8 mouse cellular contexts compared by ENCODE assay signal in genomic region chr12:31350944-31351928, GRCm38 (mm10). TPM values are rescaled to one million over a fixed set of nuclear protein-coding genes. Genes with fewer than 3 reads are reported as not detected.
DNase-seq lines count a peak whose midpoint lies in the region; ATAC-seq and TF ChIP-seq lines count a peak whose summit lies in the region.

Gene Dld (minus strand): TSS chr12:31351453.

- peak; percentile 98 for ATAC-seq in Patski
- peak; percentile 100 for ATAC-seq in hindbrain, embryonic 13.5 days (ENCODE audit: low FRiP score)

- POLR2A ChIA-PET in Patski (lab: Charles Lee), result interaction anchor here (0.5 kb wide), 1 partner anchor 192 kb away, joined by 4 read pairs; no protein-coding TSS in a partner anchor

- peak within 1 kb of the TSS; percentile 90 for H3K4me2 ChIP-seq in hindbrain, embryonic 13.5 days

- H3K27me3 ChIP-seq in Patski, result no peaks in the 10 kb centered on the region
- H3K27me3 ChIP-seq in hindbrain, embryonic 13.5 days, result no peaks in the 10 kb centered on the region

- H3K9ac ChIP-seq in hindbrain, embryonic 13.5 days, result peak within 1 kb of the TSS; percentile 97

- in situ Hi-C loops in Patski (cut with MboI; ENCODE audit: low pct_unique_long_range_greater_than_20kb), result no loop called here

- no peaks in the 10 kb centered on the region for H3K9me3 ChIP-seq in hindbrain, embryonic 13.5 days

- WGBS in hindbrain, embryonic 13.5 days, result 6% methylated on average over 64 of the region's 66 CpGs

- CTCF ChIA-PET in Patski (lab: Charles Lee), result no interaction called here

- DNase-seq in Patski (ENCODE audit: low read depth, low spot score), result peak; percentile 71
- peak; percentile 97 for DNase-seq in cerebellum, postnatal 14 days
- peak; percentile 93 to 97 for DNase-seq in frontal cortex, postnatal 14 days (ENCODE audit: low spot score in 2 of 2)
- DNase-seq in layer of hippocampus, postnatal 25 days (ENCODE audit: extremely low spot score in 1 of 2, low spot score in 1 of 2), result peak; percentile 90 to 93
- DNase-seq in lung, postnatal 25 days (ENCODE audit: low spot score), result peak; percentile 97
- DNase-seq in retina, embryonic 14.5 days (ENCODE audit: low spot score), result peak; percentile 96
- DNase-seq in thymus, postnatal 4 days, result peak; percentile 97

- peaks cover 15% of the 10 kb centered on the region for H3K36me3 ChIP-seq in hindbrain, embryonic 13.5 days

- TF ChIP-seq CTCF in Patski (IDR thresholded peaks at IDR 0.05), result no peak

- H3K4me1 ChIP-seq in hindbrain, embryonic 13.5 days (replicated peaks), result peaks cover 21% of the 10 kb centered on the region

- peak within 1 kb of the TSS; percentile 87 for H3K27ac ChIP-seq in hindbrain, embryonic 13.5 days

- peak within 1 kb of the TSS; percentile 97 for H3K4me3 ChIP-seq in hindbrain, embryonic 13.5 days

RNA-seq across cellular contexts. Expression of gene Dld, which starts in this region (rescaled TPM):
- polyA plus RNA-seq in Patski (2021), result 145 TPM
- 128 and 130 TPM in 2 replicates for polyA plus RNA-seq in hindbrain, embryonic 13.5 days (2015; fragmentation: Nextera tagmentation; extraction: Ambion mirVana)
- 100 to 1,000 TPM; 104 to 107 TPM for total RNA-seq in layer of hippocampus, postnatal 25 days (2021)

Comparison
In these comparisons a context has a peak if more than half of its experiments do, and no peak if none do; other contexts are left out.
1. Peak in every context shown above with its lines: DNase-seq, ATAC-seq, H3K4me3 ChIP-seq and H3K27ac ChIP-seq.